Mouse (Mus musculus) E14TG2a.4 (cell line): ENCODE data around the gene Gdf11.

Source experiments
- CTCF ChIP-seq: conservative IDR thresholded peaks from 2 replicates; pipeline ENCODE4 v1.5.1; 2014; ENCODE audit warnings: low read length
- POU5F1 ChIP-seq: IDR thresholded peaks from 2 replicates; pipeline ENCODE4 v1.6.1; 2014; ENCODE audit warnings: low read length, borderline replicate concordance

DNA sequence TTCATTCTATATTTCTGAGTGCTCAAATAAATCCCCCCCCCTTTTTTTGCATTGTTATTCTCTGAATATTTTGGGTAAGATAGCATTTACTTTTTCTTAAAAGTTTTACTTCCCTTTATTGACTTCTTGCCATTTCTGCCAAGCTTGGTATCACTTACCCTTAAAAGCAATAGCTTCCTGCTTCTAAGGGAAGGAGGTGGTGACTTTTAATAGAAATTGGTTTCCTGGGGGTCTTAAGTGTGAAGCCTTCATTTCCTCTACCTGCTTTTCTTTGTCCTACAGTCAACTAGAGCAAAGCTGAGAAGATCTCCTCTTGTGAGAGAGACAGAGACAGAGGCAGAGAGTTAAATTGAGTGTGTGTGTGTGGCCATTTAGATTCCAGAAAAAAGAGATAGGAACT lies 30.3 kb downstream of the Gdf11 start:
- TF ChIP-seq CTCF (no peak), POU5F1 (no peak)
